Mouse (Mus musculus) ES-Bruce4 (cell line): Measurements from ENCODE around the gene Hist2h2aa2. TPM values are rescaled to one million over a fixed set of nuclear protein-coding genes. Genes with fewer than 3 reads are reported as not detected.

Source experiments
- H3K27ac ChIP-seq: 2 replicates; pipeline ENCODE4 v1.5.1; 2012; ENCODE audit warnings: low read length, inconsistent platforms; ENCODE audit not compliant: insufficient read depth
- H3K27me3 ChIP-seq: 2 replicates; pipeline ENCODE4 v1.6.1; 2012; ENCODE audit warnings: mild to moderate bottlenecking, low read length, inconsistent platforms; ENCODE audit not compliant: control insufficient read depth, poor library complexity, insufficient read depth, severe bottlenecking
- H3K36me3 ChIP-seq: 2 replicates; pipeline ENCODE4 v1.6.1; 2012; ENCODE audit warnings: inconsistent platforms, mild to moderate bottlenecking, low read length, moderate library complexity; ENCODE audit not compliant: control insufficient read depth, poor library complexity, insufficient read depth, severe bottlenecking
- H3K4me1 ChIP-seq: one replicate; pipeline ENCODE4 v1.8.1; 2011; ENCODE audit warnings: low read length; ENCODE audit not compliant: control insufficient read depth, insufficient read depth
- H3K4me3 ChIP-seq: 2 replicates; pipeline ENCODE4 v1.5.1; 2011; ENCODE audit warnings: low read depth, mild to moderate bottlenecking, low read length
- H3K9ac ChIP-seq: 2 replicates; pipeline ENCODE4 v1.6.1; 2012; ENCODE audit warnings: low read depth, mild to moderate bottlenecking, inconsistent platforms; ENCODE audit not compliant: poor library complexity, severe bottlenecking
- H3K9me3 ChIP-seq: replicated peaks from 2 replicates; pipeline ENCODE4 v1.6.1; 2012; ENCODE audit warnings: mild to moderate bottlenecking, low read length, inconsistent platforms; ENCODE audit not compliant: control insufficient read depth, poor library complexity, insufficient read depth, severe bottlenecking
- CTCF ChIP-seq: IDR thresholded peaks from one replicate; pipeline ENCODE4 v1.8.1; 2011; ENCODE audit warnings: low read depth, low read length
- EP300 ChIP-seq: IDR thresholded peaks from 2 replicates; pipeline ENCODE4 v1.6.1; 2011; ENCODE audit warnings: low read depth, low read length; ENCODE audit not compliant: insufficient read depth
- POLR2A ChIP-seq: IDR thresholded peaks from one replicate; pipeline ENCODE4 v1.8.1; 2011; ENCODE audit warnings: low read length; ENCODE audit not compliant: insufficient read depth
- polyA plus RNA-seq: library from polyadenylated mRNA; stranded (reverse); fragments of >200 nt; gene quantifications from 2 replicates; pipeline ENCODE4 v1.2.4, GENCODE M21; 2011; ENCODE audit warnings: low read depth; ENCODE audit not compliant: missing spikeins, insufficient read depth, insufficient read length

Hist2h2aa2 gene
- polyA plus RNA-seq, 1 experiment, result 17.2 TPM

DNA sequence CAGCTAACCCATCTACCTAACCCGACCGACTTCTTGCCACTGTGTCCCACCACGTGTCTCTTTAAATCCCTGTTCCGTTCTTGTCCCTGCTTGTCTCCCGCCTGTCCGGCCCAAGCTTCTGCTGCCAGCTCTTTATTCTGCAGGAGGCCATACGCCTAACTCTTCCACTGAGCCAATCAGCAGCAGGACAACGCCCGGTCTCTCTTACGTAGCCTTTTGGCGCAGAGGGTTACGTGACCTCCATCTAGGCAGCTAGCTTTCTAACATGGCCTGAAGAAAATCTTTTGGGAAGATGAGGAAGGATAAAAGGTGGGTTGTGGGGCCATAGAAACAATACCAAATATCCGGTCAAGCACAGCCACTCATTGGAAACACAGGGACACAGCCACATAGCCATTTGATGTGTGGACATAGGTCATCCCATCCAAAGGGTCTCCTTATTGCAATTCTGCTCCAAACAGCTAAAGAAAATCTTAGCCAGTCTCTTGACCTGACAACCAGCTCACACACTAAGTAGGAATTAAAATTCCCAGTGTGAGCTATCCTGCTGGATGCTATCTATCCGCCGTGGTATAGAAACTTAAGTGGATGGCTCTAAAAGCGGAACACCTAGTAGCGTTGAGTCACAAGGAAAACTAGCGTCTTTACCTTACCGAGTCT is 22.3 kb upstream of the Hist2h2aa2 start:
- TF ChIP-seq EP300 (0 out of 2 replicates have a peak, but pooled peaks have one; percentile 39), POLR2A (peak; percentile 78), CTCF (no peak)
- Histone ChIP-seq H3K9ac (peak overlapping the region; percentile 96), H3K27me3 (no peaks in the 10 kb centered on the region), H3K4me1 (no peaks in the 10 kb centered on the region), H3K9me3 (no peaks in the 10 kb centered on the region), H3K27ac (peak overlapping the region; percentile 82), H3K4me3 (peak overlapping the region; percentile 76), H3K36me3 (no peaks in the 10 kb centered on the region)

GRCm38 (mm10) chr3:96261623-96262022 is 21.5 kb upstream of the Hist2h2aa2 start:
- Histone ChIP-seq H3K4me3 (peak overlapping the region; percentile 76), H3K36me3 (no peaks in the 10 kb centered on the region), H3K9ac (peak overlapping the region; percentile 96), H3K9me3 (no peaks in the 10 kb centered on the region), H3K4me1 (no peaks in the 10 kb centered on the region), H3K27ac (peak overlapping the region; percentile 82), H3K27me3 (no peaks in the 10 kb centered on the region)
- TF ChIP-seq EP300, result no peak
- no peak for TF ChIP-seq POLR2A
- no peak for TF ChIP-seq CTCF

DNA sequence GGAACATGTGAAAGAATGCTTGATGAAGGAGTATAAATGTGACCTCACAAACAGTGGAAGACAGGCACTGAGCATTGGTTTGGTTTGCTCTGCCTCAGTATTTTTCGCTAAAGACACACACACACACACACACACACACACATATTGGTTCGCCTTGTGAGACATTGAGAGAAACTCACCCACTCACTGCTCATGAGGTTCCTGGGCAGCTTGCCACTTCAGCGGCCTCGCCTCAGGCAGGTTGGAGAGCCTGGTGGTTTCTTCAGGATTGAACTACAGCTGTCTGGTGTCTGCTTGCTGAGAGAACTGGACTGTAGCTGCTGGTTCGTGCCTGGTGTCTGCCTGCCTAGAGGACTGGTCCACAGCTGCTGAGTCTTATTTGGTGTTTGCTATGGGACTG is 20.1 kb upstream of the Hist2h2aa2 start:
- Histone ChIP-seq H3K9ac (no peak overlapping the region), H3K9me3 (no peaks in the 10 kb centered on the region), H3K27ac (no peak overlapping the region), H3K27me3 (no peaks in the 10 kb centered on the region), H3K4me1 (no peaks in the 10 kb centered on the region), H3K4me3 (no peak overlapping the region), H3K36me3 (no peaks in the 10 kb centered on the region)
- TF ChIP-seq CTCF (no peak), EP300 (no peak), POLR2A (no peak)

GRCm38 (mm10) chr3:96257190-96257589 is 17.1 kb upstream of the Hist2h2aa2 start:
- Histone ChIP-seq H3K4me1 (no peaks in the 10 kb centered on the region), H3K36me3 (no peaks in the 10 kb centered on the region), H3K27ac (no peak overlapping the region), H3K9ac (no peak overlapping the region), H3K27me3 (no peaks in the 10 kb centered on the region), H3K9me3 (no peaks in the 10 kb centered on the region), H3K4me3 (no peak overlapping the region)
- no peak for TF ChIP-seq POLR2A

DNA sequence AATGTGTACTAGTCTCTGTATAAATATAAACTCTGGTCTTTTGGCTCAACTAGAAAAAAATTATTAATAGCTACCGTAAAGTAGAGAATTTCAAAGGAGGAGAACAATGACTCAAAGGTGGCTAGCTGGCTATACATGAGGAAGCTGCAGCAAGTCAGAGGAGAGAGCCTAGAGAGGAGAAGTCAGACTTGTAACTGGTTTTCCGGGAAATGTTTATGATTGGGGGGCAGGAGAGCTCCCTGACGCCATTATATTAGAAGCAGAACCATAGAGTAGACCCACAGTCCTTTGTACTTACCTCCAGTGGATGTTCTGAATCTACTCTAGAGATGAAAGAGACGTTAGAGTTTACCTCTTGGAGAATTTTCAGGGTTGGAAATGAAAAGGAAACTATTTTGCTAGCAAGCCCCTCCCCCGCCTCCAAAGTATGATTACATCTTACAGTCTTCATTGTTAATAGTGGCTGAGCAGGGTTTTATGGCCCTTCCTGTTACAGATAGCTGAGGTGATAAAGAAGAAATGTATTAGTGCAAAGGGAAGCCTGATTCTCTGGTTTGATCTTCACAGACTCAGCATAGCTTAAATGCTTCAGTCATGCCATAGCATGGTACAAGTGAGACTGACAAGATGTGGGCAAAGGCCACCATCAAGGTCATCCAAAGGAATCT is 16.0 kb upstream of the Hist2h2aa2 start:
- H3K36me3 ChIP-seq, result no peaks in the 10 kb centered on the region
- no peak for TF ChIP-seq POLR2A
- no peak for TF ChIP-seq EP300
- TF ChIP-seq CTCF, result no peak
- H3K9ac ChIP-seq, result 0 out of 2 replicates have a peak overlapping the region, but pooled peaks have one; percentile 63
- H3K4me1 ChIP-seq, result no peaks in the 10 kb centered on the region
- H3K9me3 ChIP-seq, result no peaks in the 10 kb centered on the region
- no peak overlapping the region for H3K27ac ChIP-seq
- H3K4me3 ChIP-seq, result no peak overlapping the region
- H3K27me3 ChIP-seq, result no peaks in the 10 kb centered on the region

GRCm38 (mm10) chr3:96254683-96255355 is 14.7 kb upstream of the Hist2h2aa2 start:
- peak overlapping the region; percentile 63 for H3K9ac ChIP-seq
- no peaks in the 10 kb centered on the region for H3K27me3 ChIP-seq
- H3K36me3 ChIP-seq, result no peaks in the 10 kb centered on the region
- H3K9me3 ChIP-seq, result no peaks in the 10 kb centered on the region
- H3K27ac ChIP-seq, result peak overlapping the region; percentile 16; the same call in 1 of the 2 replicates
- TF ChIP-seq CTCF (no peak), EP300 (peak; percentile 89), POLR2A (no peak)
- peak overlapping the region; percentile 65 for H3K4me3 ChIP-seq
- no peaks in the 10 kb centered on the region for H3K4me1 ChIP-seq
